Mouse (Mus musculus) v-Abl transformed pro-B cells (cell line): ENCODE measurements around the gene Olfr629.
"Not testable (repeated sequence)": the region's sequence is repeated elsewhere in the genome, so short reads cannot be mapped to it uniquely, and the experiment has no call there.

ENCODE experiments used
- in situ Hi-C, 2 experiments: fragments of 400-800 bp; cut with MboI; formaldehyde crosslinking; loops; one replicate each; pipeline ENCODE4 v1.15.1; 2025; ENCODE audit not compliant: unreplicated experiment in 2 of 2

Olfr629 gene

GRCm38 (mm10) chr7:103744843-103745242, at the start of gene Olfr629:
Gene Olfr629 (minus strand): TSS chr7:103744943.
- in situ Hi-C loops = no loop called here

- in situ Hi-C loops = loop anchor here (5.0 to 10.0 kb wide), 2 partner anchors 79 to 152 kb away; partner anchors contain the start of gene Olfr633 (in 2 of the 2)
Observed at GRCm38 (mm10) chr7:103792669-103793388, 48.1 kb upstream of the Olfr629 start.

- in situ Hi-C loops = loop anchor here (5.0 to 10.0 kb wide), 2 partner anchors 81 to 153 kb away; partner anchors contain the start of gene Olfr633 (in 2 of the 2)
Observed at GRCm38 (mm10) chr7:103791721-103792120, 47.0 kb upstream of the Olfr629 start, which contains the start of gene Olfr67. Gene Olfr67 (minus strand): TSS chr7:103791821.

GRCm38 (mm10) chr7:103779598-103779997, 34.9 kb upstream of the Olfr629 start, which contains the start of gene Olfr68:
Gene Olfr68 (minus strand): TSS chr7:103779698.
- in situ Hi-C loops = no loop called here

- in situ Hi-C loops = not testable (repeated sequence)
Observed at GRCm38 (mm10) chr7:103777652-103778051, 32.9 kb upstream of the Olfr629 start.

- in situ Hi-C loops = no loop called here
Observed at GRCm38 (mm10) chr7:103771494-103771893, 26.8 kb upstream of the Olfr629 start, which contains the start of gene Olfr69. Gene Olfr69 (minus strand): TSS chr7:103771594.

GRCm38 (mm10) chr7:103767687-103768086, 22.9 kb upstream of the Olfr629 start:
- in situ Hi-C loops = not testable (repeated sequence)

- in situ Hi-C loops = not testable (repeated sequence)
Observed at GRCm38 (mm10) chr7:103762212-103762611, 17.5 kb upstream of the Olfr629 start.

- in situ Hi-C loops = no loop called here
Observed at GRCm38 (mm10) chr7:103757233-103757632, 12.5 kb upstream of the Olfr629 start, which contains the start of gene Olfr630. Gene Olfr630 (minus strand): TSS chr7:103757333.

- in situ Hi-C loops = no loop called here
Observed at GRCm38 (mm10) chr7:103730074-103730473, 14.7 kb downstream of the Olfr629 start, which contains the start of gene Olfr628. Gene Olfr628 (plus strand): TSS chr7:103730374.

- in situ Hi-C loops = loop anchor here (10.0 to 25.0 kb wide), 4 partner anchors 88 to 1796 kb away; partner anchors contain the start of genes Olfr655 (in 1 of the 2), Olfr656 (in 1 of the 2) and Olfr657 (in 1 of the 2)
Observed at GRCm38 (mm10) chr7:103716398-103716797, 28.3 kb downstream of the Olfr629 start.

GRCm38 (mm10) chr7:103714371-103714770, 30.4 kb downstream of the Olfr629 start, which contains the start of gene Olfr243:
Gene Olfr243 (plus strand): TSS chr7:103714671.
- in situ Hi-C loops = loop anchor here (5.0 to 25.0 kb wide), 7 partner anchors 90 to 1798 kb away; partner anchors contain the start of genes Olfr633 (in 1 of the 2), Olfr655 (in 1 of the 2), Olfr656 (in 1 of the 2) and Olfr657 (in 1 of the 2)

GRCm38 (mm10) chr7:103712024-103712423, 32.7 kb downstream of the Olfr629 start:
- in situ Hi-C loops = loop anchor here (5.0 to 25.0 kb wide), 7 partner anchors 93 to 1800 kb away; partner anchors contain the start of genes Olfr633 (in 1 of the 2), Olfr655 (in 1 of the 2), Olfr656 (in 1 of the 2) and Olfr657 (in 1 of the 2)

GRCm38 (mm10) chr7:103699469-103699868, 45.3 kb downstream of the Olfr629 start:
- in situ Hi-C loops = no loop called here
